Mouse (Mus musculus) adrenal gland (tissue): ENCODE results near the gene Ptprj.

Source experiments
- intact Hi-C: fragments of 180-260 bp; cut with DNase I; formaldehyde crosslinking; loops from one replicate; pipeline ENCODE4 v1.15.1; 2025

The Ptprj gene

GRCm38 (mm10) chr2:90528107-90528506 lies 52.3 kb downstream of the Ptprj start:
- intact Hi-C loops = no loop called here

- intact Hi-C loops = no loop called here
Measured at GRCm38 (mm10) chr2:90526971-90527370, 53.5 kb downstream of the Ptprj start.

- intact Hi-C loops = no loop called here
Measured at GRCm38 (mm10) chr2:90526564-90526963, 53.9 kb downstream of the Ptprj start.

- intact Hi-C loops = no loop called here
Measured at GRCm38 (mm10) chr2:90525807-90526206, 54.6 kb downstream of the Ptprj start.

- intact Hi-C loops = no loop called here
Measured at GRCm38 (mm10) chr2:90522455-90522854, 58.0 kb downstream of the Ptprj start.

- intact Hi-C loops = no loop called here
Measured at GRCm38 (mm10) chr2:90521909-90522308, 58.5 kb downstream of the Ptprj start.

- intact Hi-C loops = no loop called here
Measured at GRCm38 (mm10) chr2:90518296-90518695, 62.2 kb downstream of the Ptprj start.

GRCm38 (mm10) chr2:90514969-90515368 lies 65.5 kb downstream of the Ptprj start:
- intact Hi-C loops = no loop called here

- intact Hi-C loops = no loop called here
Measured at GRCm38 (mm10) chr2:90509268-90509667, 71.2 kb downstream of the Ptprj start.

- intact Hi-C loops = no loop called here
Measured at GRCm38 (mm10) chr2:90506143-90506542, 74.3 kb downstream of the Ptprj start.

GRCm38 (mm10) chr2:90504731-90505171 lies 75.7 kb downstream of the Ptprj start:
- intact Hi-C loops = no loop called here

- intact Hi-C loops = no loop called here
Measured at GRCm38 (mm10) chr2:90503182-90503833, 77.1 kb downstream of the Ptprj start.

- intact Hi-C loops = no loop called here
Measured at GRCm38 (mm10) chr2:90502738-90503137, 77.7 kb downstream of the Ptprj start.

GRCm38 (mm10) chr2:90501708-90502107 lies 78.7 kb downstream of the Ptprj start:
- intact Hi-C loops = no loop called here

GRCm38 (mm10) chr2:90500892-90501291 lies 79.6 kb downstream of the Ptprj start:
- intact Hi-C loops = no loop called here

- intact Hi-C loops = no loop called here
Measured at GRCm38 (mm10) chr2:90499002-90499401, 81.4 kb downstream of the Ptprj start.

GRCm38 (mm10) chr2:90497551-90497950 lies 82.9 kb downstream of the Ptprj start:
- intact Hi-C loops = no loop called here

- intact Hi-C loops = no loop called here
Measured at GRCm38 (mm10) chr2:90496680-90497074, 83.8 kb downstream of the Ptprj start.

GRCm38 (mm10) chr2:90496012-90496679 lies 84.3 kb downstream of the Ptprj start:
- intact Hi-C loops = no loop called here

- intact Hi-C loops = no loop called here
Measured at GRCm38 (mm10) chr2:90490279-90491046, 90.0 kb downstream of the Ptprj start.

GRCm38 (mm10) chr2:90489839-90490238 lies 90.6 kb downstream of the Ptprj start:
- intact Hi-C loops = no loop called here
